Mouse (Mus musculus) megakaryocyte, adult 5-6 weeks (primary cell): ENCODE measurements around the gene 4833427G06Rik. TPM values are rescaled to one million over a fixed set of nuclear protein-coding genes. Genes with fewer than 3 reads are reported as not detected.
A peak's percentile ranks its signal among the peaks of the same experiment; 100 is the strongest.

Source experiments
- ATAC-seq: 2 replicates; pipeline ENCODE4 v1.8.0; 2016; ENCODE audit warnings: mild to moderate bottlenecking, inconsistent platforms; ENCODE audit not compliant: poor library complexity, severe bottlenecking
- total RNA-seq, 2 experiments: library from RNA; stranded (forward) in 1 of 2; stranded (reverse) in 1 of 2; fragments of 153-499, 151-499 nt in 1 of 2; fragments of 221-1000, 200-1000 nt in 1 of 2; gene quantifications; 2 replicates each; pipeline versions ENCODE4 v1.2.3 to v1.2.4; 2015 to 2017

4833427G06Rik gene
- total RNA-seq, 2 experiments from 2014 or later, result not detected

- ATAC-seq, result no peak
Observed at GRCm38 (mm10) chr9:51070801-51071200, 31.1 kb downstream of the 4833427G06Rik start.

- no peak for ATAC-seq
Observed at GRCm38 (mm10) chr9:51068202-51068601, 33.7 kb downstream of the 4833427G06Rik start.

GRCm38 (mm10) chr9:51060601-51061000 lies 41.3 kb downstream of the 4833427G06Rik start, which contains the start of gene Btg4:
Btg4 (plus strand) TSS chr9:51060901.
- no peak for ATAC-seq

- no peak for ATAC-seq
Observed at GRCm38 (mm10) chr9:51058951-51059521, 42.8 kb downstream of the 4833427G06Rik start.

- no peak for ATAC-seq
Observed at GRCm38 (mm10) chr9:51056360-51057324, 45.2 kb downstream of the 4833427G06Rik start.

- peak; percentile 77 for ATAC-seq
Observed at GRCm38 (mm10) chr9:51052180-51052579, 49.7 kb downstream of the 4833427G06Rik start.

- no peak for ATAC-seq
Observed at GRCm38 (mm10) chr9:51042136-51042535, 59.7 kb downstream of the 4833427G06Rik start.

GRCm38 (mm10) chr9:51041491-51041980 lies 60.3 kb downstream of the 4833427G06Rik start:
- no peak for ATAC-seq

- ATAC-seq, result no peak
Observed at GRCm38 (mm10) chr9:51032785-51033529, 68.9 kb downstream of the 4833427G06Rik start.

- ATAC-seq, result peak; percentile 78
Observed at GRCm38 (mm10) chr9:51032291-51032690, 69.6 kb downstream of the 4833427G06Rik start.

GRCm38 (mm10) chr9:51031603-51032002 lies 70.3 kb downstream of the 4833427G06Rik start:
- no peak for ATAC-seq

Other genes with a start within 250 kb of the 4833427G06Rik start
- gene Sik2, start 93.0 kb downstream of the 4833427G06Rik start, total RNA-seq (2015), result 26.8 and 30.9 TPM in 2 replicates
- 15.6 and 20.2 TPM in 2 replicates for gene Sik2, start 93.0 kb downstream of the 4833427G06Rik start, total RNA-seq (2017)
- gene Btg4, start 41.2 kb downstream of the 4833427G06Rik start, total RNA-seq (2015), result not detected in 2 replicates
- gene Btg4, start 41.2 kb downstream of the 4833427G06Rik start, total RNA-seq (2017), result not detected in 2 replicates
- gene Layn, start 25.0 kb downstream of the 4833427G06Rik start, total RNA-seq (2015), result 5.9 and 8.1 TPM in 2 replicates
- gene Layn, start 25.0 kb downstream of the 4833427G06Rik start, total RNA-seq (2017), result 16.3 and 20.6 TPM in 2 replicates
- gene Gm32742, start 63.4 kb upstream of the 4833427G06Rik start, total RNA-seq (2015), result not detected in 2 replicates
- gene Gm32742, start 63.4 kb upstream of the 4833427G06Rik start, total RNA-seq (2017), result not detected in 2 replicates
- gene Pou2af1, start 111.6 kb upstream of the 4833427G06Rik start, total RNA-seq (2015), result 0.59 TPM in 1 of 2 replicates, not detected in the other
- gene Pou2af1, start 111.6 kb upstream of the 4833427G06Rik start, total RNA-seq (2017), result 0.22 and 0.85 TPM in 2 replicates
- not detected in 2 replicates for gene Colca2, start 176.5 kb upstream of the 4833427G06Rik start, total RNA-seq (2015)
- not detected in 2 replicates for gene Colca2, start 176.5 kb upstream of the 4833427G06Rik start, total RNA-seq (2017)
- not detected in 2 replicates for gene 1810046K07Rik, start 226.8 kb upstream of the 4833427G06Rik start, total RNA-seq (2015)
- gene 1810046K07Rik, start 226.8 kb upstream of the 4833427G06Rik start, total RNA-seq (2017), result not detected in 2 replicates